Mouse (Mus musculus): ENCODE data around the gene Jaml. TPM values are rescaled to one million over a fixed set of nuclear protein-coding genes. Genes with fewer than 3 reads are reported as not detected.

Gene Jaml
- total RNA-seq, 4 experiments from 2014 or later, result 0.74 to 1.5 (median 1.4) TPM; not detected in 1

GRCm38 (mm10) chr9:45120567-45120966 lies 41.6 kb downstream of the Jaml start:
- no peak for DNase-seq (ENCODE audit: low spot score in 2 of 2)

- no peak for DNase-seq (ENCODE audit: low spot score in 2 of 2)
These were observed 42.0 kb downstream of the Jaml start for GRCm38 (mm10) chr9:45121001-45121400.

GRCm38 (mm10) chr9:45121769-45122168 lies 42.8 kb downstream of the Jaml start:
- DNase-seq (ENCODE audit: low spot score in 2 of 2), result peak in 1 of 2 experiments; percentile 51

- DNase-seq (ENCODE audit: low spot score in 2 of 2), result peak in 1 of 2 experiments; percentile 86
These were observed 43.3 kb downstream of the Jaml start for GRCm38 (mm10) chr9:45122209-45122761.

- DNase-seq (ENCODE audit: low spot score in 2 of 2), result no peak
These were observed 46.2 kb downstream of the Jaml start for GRCm38 (mm10) chr9:45125211-45125610.

GRCm38 (mm10) chr9:45126941-45127340 lies 48.0 kb downstream of the Jaml start:
- DNase-seq (ENCODE audit: low spot score in 2 of 2), result no peak

- DNase-seq (ENCODE audit: low spot score in 2 of 2), result no peak
These were observed 51.1 kb downstream of the Jaml start for GRCm38 (mm10) chr9:45130119-45130518.

- no peak for DNase-seq (ENCODE audit: low spot score in 2 of 2)
These were observed 54.7 kb downstream of the Jaml start for GRCm38 (mm10) chr9:45133484-45134310.

GRCm38 (mm10) chr9:45136442-45137169 lies 57.6 kb downstream of the Jaml start:
- DNase-seq (ENCODE audit: low spot score in 2 of 2), result no peak

GRCm38 (mm10) chr9:45138191-45139032 lies 59.4 kb downstream of the Jaml start, which contains the start of gene Scn4b:
Gene Scn4b, plus strand, starts transcription at chr9:45138395.
- DNase-seq (ENCODE audit: low spot score in 2 of 2), result no peak

GRCm38 (mm10) chr9:45139082-45139481 lies 60.1 kb downstream of the Jaml start:
- no peak for DNase-seq (ENCODE audit: low spot score in 2 of 2)

- DNase-seq (ENCODE audit: low spot score in 2 of 2), result no peak
These were observed 62.0 kb downstream of the Jaml start for GRCm38 (mm10) chr9:45140945-45141344.

- DNase-seq (ENCODE audit: low spot score in 2 of 2), result no peak
These were observed 63.7 kb downstream of the Jaml start for GRCm38 (mm10) chr9:45142686-45143085.

GRCm38 (mm10) chr9:45145533-45146266 lies 66.7 kb downstream of the Jaml start:
- peak in 1 of 2 experiments; percentile 34 for DNase-seq (ENCODE audit: low spot score in 2 of 2)

- DNase-seq (ENCODE audit: low spot score in 2 of 2), result peak in 1 of 2 experiments; percentile 77
These were observed 67.2 kb downstream of the Jaml start for GRCm38 (mm10) chr9:45146267-45146597.

GRCm38 (mm10) chr9:45150933-45151332 lies 72.0 kb downstream of the Jaml start:
- DNase-seq (ENCODE audit: low spot score in 2 of 2), result no peak

- no peak for DNase-seq (ENCODE audit: low spot score in 2 of 2)
These were observed 74.4 kb downstream of the Jaml start for GRCm38 (mm10) chr9:45153361-45153760.
